Mouse (Mus musculus) olfactory bulb, adult 2 months (tissue): ENCODE data around the gene Gpr62.

Experiments used
- CTCF ChIP-seq: fragments of 200-500 bp; IDR thresholded peaks from 2 replicates; pipeline ENCODE4 v1.5.1; 2012; ENCODE audit warnings: low read depth, mild to moderate bottlenecking, low read length, moderate library complexity; ENCODE audit not compliant: insufficient read depth
- POLR2A ChIP-seq: fragments of 200-500 bp; IDR thresholded peaks from 2 replicates; pipeline ENCODE4 v1.6.1; 2012; ENCODE audit warnings: mild to moderate bottlenecking, low read depth, low read length, moderate library complexity; ENCODE audit not compliant: insufficient read depth

DNA sequence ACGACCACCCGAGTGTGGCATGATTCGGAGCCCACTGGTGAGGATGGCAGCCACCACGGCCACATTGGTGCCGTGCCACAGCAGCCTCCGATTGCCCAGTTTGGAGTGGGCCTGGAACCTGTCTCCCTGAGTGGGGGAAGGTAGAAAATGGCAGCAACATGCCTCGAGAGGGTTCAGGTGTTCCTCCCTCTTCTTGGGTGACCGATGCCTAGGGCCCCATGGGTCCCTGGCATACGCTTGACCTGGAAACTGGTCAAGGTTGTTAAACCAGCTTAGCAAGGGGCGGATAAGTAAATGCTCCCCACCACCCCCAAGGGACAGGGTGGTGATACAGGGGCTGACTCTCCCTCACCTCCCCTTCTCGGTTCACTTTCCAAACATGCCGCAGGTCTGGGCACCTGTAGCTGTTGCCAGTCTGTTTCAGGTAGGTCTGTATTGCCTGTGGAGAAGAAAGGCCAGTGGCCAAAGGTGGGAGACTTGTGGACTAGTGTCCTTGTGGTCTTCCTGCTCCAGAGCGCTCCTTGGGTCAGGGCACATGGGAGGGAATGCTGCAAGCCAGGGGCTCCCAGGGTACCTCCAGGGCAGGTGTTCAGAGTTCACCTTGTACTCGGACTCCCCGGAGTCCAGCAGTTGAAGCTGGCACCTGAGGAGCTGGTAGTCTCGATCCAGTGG is 7.5 kb upstream of the Gpr62 start:
- TF ChIP-seq POLR2A (no peak), CTCF (no peak)
